Mouse (Mus musculus) limb, embryonic 11.5 days (tissue): ENCODE measurements around the gene Gm8947. TPM values are rescaled to one million over a fixed set of nuclear protein-coding genes. Genes with fewer than 3 reads are reported as not detected.
"Not testable (repeated sequence)": the region's sequence is repeated elsewhere in the genome, so short reads cannot be mapped to it uniquely, and the experiment has no call there.

Experiments used
- ATAC-seq: fragments of 200-750 bp; cut with Nextera tagmentation; 2 replicates; pipeline ENCODE4 v1.8.0; 2017; ENCODE audit warnings: low read depth; ENCODE audit not compliant: insufficient number of reproducible peaks, low FRiP score, low TSS enrichment
- DNase-seq: peaks from one replicate; pipeline ENCODE4 v3.0.0-alpha.2; 2015; ENCODE audit warnings: low spot score
- H3K27ac ChIP-seq: fragments of 300-500 bp; sonication (generic); replicated peaks from 2 replicates; pipeline ENCODE4 v1.5.1; 2014; ENCODE audit warnings: low read depth, mild to moderate bottlenecking, low read length
- H3K27me3 ChIP-seq: fragments of 300-500 bp; sonication (generic); 2 replicates; pipeline ENCODE4 v1.6.1; 2014; ENCODE audit warnings: mild to moderate bottlenecking, low read length, mixed read lengths; ENCODE audit not compliant: control insufficient read depth, insufficient read depth
- H3K36me3 ChIP-seq: fragments of 300-500 bp; sonication (generic); 2 replicates; pipeline ENCODE4 v1.6.1; 2014; ENCODE audit warnings: mild to moderate bottlenecking, low read length, moderate library complexity, mixed read lengths; ENCODE audit not compliant: control insufficient read depth, insufficient read depth
- H3K4me1 ChIP-seq: fragments of 300-500 bp; sonication (generic); 2 replicates; pipeline ENCODE4 v1.6.1; 2014; ENCODE audit warnings: low read length, mixed read lengths; ENCODE audit not compliant: control insufficient read depth, insufficient read depth
- H3K4me2 ChIP-seq: fragments of 300-500 bp; sonication (generic); 2 replicates; pipeline ENCODE4 v1.6.1; 2014; ENCODE audit warnings: low read depth, mild to moderate bottlenecking, moderate library complexity; ENCODE audit not compliant: severe bottlenecking
- H3K4me3 ChIP-seq: fragments of 300-500 bp; sonication (generic); 2 replicates; pipeline ENCODE4 v1.5.1; 2014; ENCODE audit warnings: low read depth, low read length
- H3K9ac ChIP-seq: fragments of 300-500 bp; sonication (generic); 2 replicates; pipeline ENCODE4 v1.6.1; 2014; ENCODE audit warnings: mild to moderate bottlenecking, low read length
- H3K9me3 ChIP-seq: fragments of 300-500 bp; sonication (generic); 2 replicates; pipeline ENCODE4 v1.6.1; 2016; ENCODE audit warnings: low read length; ENCODE audit not compliant: control insufficient read depth
- WGBS: fragments of 180-500 bp; shearing (Covaris S2); extraction: QIAGEN DNeasy Blood & Tissue Kit; methylation state at CpG from one replicate; pipeline ENCODE4 v1.1.7; 2014; 5-methylcytosine and 5-hydroxymethylcytosine counted together
- polyA plus RNA-seq: library from polyadenylated mRNA; unstranded; fragments of >200 nt; fragmentation: Nextera tagmentation; extraction: Ambion mirVana; gene quantifications from 2 replicates; pipeline ENCODE4 v1.2.1, GENCODE M21; 2014

Gm8947 gene
- polyA plus RNA-seq, 1 experiment from 2014 or later, result 0.24 TPM

DNA sequence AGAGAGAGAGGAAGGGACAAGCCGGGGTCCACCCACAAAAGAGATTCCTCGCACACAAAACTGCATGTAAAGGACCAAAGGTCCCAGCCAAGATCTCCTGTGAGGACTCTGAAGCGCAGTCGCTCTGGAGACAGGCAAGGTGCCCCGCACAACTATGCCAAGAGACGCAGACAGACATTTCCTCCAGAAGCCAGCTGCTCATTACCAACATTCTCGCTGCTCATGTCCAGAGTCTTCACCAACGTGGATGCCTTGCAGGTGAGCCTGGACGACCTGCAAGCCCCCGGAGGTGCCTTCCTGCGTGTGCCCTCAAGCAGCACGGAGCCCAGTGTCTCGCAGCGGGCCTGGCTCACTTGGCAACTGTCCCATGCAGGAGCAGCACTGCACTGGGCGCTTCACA, 563 bp downstream of the Gm8947 start:
- not testable (repeated sequence) for H3K27ac ChIP-seq, H3K9ac ChIP-seq, H3K4me1 ChIP-seq, H3K9me3 ChIP-seq, ATAC-seq, H3K4me3 ChIP-seq, H3K36me3 ChIP-seq, DNase-seq, H3K4me2 ChIP-seq, H3K27me3 ChIP-seq
- WGBS, result 94% methylated on average over 15 of the region's 15 CpGs

GRCm38 (mm10) chr1:151195986-151196385, 3.8 kb downstream of the Gm8947 start:
- ATAC-seq, H3K27ac ChIP-seq, H3K4me2 ChIP-seq, H3K4me3 ChIP-seq, H3K4me1 ChIP-seq, H3K9me3 ChIP-seq, H3K27me3 ChIP-seq, H3K36me3 ChIP-seq, DNase-seq, H3K9ac ChIP-seq: not testable (repeated sequence)
- 80% methylated on average over 4 of the region's 4 CpGs for WGBS

- not testable (repeated sequence) for H3K9ac ChIP-seq, H3K4me3 ChIP-seq, H3K9me3 ChIP-seq, H3K4me1 ChIP-seq, H3K27me3 ChIP-seq, ATAC-seq, DNase-seq, H3K36me3 ChIP-seq, H3K4me2 ChIP-seq, H3K27ac ChIP-seq
- 79% methylated on average over 3 of the region's 3 CpGs for WGBS
These were observed 4.5 kb downstream of the Gm8947 start for GRCm38 (mm10) chr1:151196690-151197089.

GRCm38 (mm10) chr1:151198120-151198519, 5.9 kb downstream of the Gm8947 start, which contains the start of gene Gm47995:
Gm47995 (plus strand) TSS chr1:151198448.
- H3K36me3 ChIP-seq, DNase-seq, H3K9ac ChIP-seq, H3K9me3 ChIP-seq, ATAC-seq, H3K4me1 ChIP-seq, H3K27ac ChIP-seq, H3K27me3 ChIP-seq, H3K4me3 ChIP-seq, H3K4me2 ChIP-seq: not testable (repeated sequence)
- WGBS, result 89% methylated on average over 2 of the region's 4 CpGs

DNA sequence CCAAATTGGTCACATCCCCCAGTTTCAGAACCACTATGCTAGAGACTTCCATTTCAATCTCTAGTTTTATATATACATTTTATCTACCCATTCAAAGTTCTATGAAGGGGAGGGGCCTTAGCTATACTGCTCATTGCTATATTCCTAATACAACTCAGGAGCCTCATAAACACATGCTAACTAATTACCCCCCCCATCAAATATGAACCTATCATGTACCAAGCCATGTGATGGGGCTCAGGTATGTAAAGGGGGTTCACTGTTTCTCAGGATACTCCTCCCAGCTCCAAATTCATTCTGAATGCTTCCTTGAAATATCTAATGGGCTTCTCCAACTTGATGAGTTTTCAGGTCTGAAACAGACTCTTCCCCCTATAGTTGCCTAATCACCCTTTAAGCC, 8.4 kb downstream of the Gm8947 start:
- H3K4me2 ChIP-seq, H3K4me3 ChIP-seq, ATAC-seq, H3K9me3 ChIP-seq, H3K27ac ChIP-seq, H3K36me3 ChIP-seq, H3K9ac ChIP-seq, DNase-seq, H3K27me3 ChIP-seq, H3K4me1 ChIP-seq: not testable (repeated sequence)

GRCm38 (mm10) chr1:151202771-151203170, 10.6 kb downstream of the Gm8947 start:
- not testable (repeated sequence) for DNase-seq, H3K4me2 ChIP-seq, H3K27me3 ChIP-seq, H3K4me1 ChIP-seq, H3K27ac ChIP-seq, H3K9me3 ChIP-seq, H3K36me3 ChIP-seq, ATAC-seq, H3K4me3 ChIP-seq, H3K9ac ChIP-seq
- 93% methylated on average over 3 of the region's 5 CpGs for WGBS

DNA sequence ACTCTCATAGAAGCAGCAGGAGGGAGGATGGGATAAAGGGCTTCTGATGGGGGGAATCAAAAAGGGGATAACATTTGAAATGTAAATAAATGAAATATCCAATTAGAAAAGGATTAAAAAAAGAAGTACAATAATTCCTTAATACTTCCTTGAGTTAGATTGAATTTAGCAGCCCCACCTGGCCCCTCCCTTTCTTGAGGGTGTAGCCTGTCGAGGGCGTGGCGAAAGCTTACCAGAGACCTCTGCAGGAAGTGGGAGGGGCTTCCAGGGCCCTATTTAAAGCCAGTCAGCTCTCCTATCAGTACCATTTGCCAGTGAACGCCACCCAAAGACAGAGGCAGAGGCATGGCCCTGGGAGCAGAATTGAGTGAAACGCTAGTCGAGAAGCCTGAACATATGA, 11.6 kb downstream of the Gm8947 start, which contains the start of gene 3110040M04Rik:
Gene 3110040M04Rik (plus strand): TSS at position 304 of the 400 bp plus-strand sequence.
- not testable (repeated sequence) for DNase-seq
- WGBS, result no CpG with 5 or more reads among the region's 6 CpGs

GRCm38 (mm10) chr1:151208493-151208892, 16.3 kb downstream of the Gm8947 start:
- not testable (repeated sequence) for DNase-seq, ATAC-seq, H3K9me3 ChIP-seq, H3K27me3 ChIP-seq, H3K9ac ChIP-seq, H3K4me2 ChIP-seq, H3K27ac ChIP-seq, H3K4me3 ChIP-seq, H3K4me1 ChIP-seq, H3K36me3 ChIP-seq
- 93% methylated on average over 3 of the region's 5 CpGs for WGBS

More for the DNA sequence above, 11.6 kb downstream of the Gm8947 start, which contains the start of gene 3110040M04Rik:
- not testable (repeated sequence) for H3K27me3 ChIP-seq, H3K9me3 ChIP-seq, H3K36me3 ChIP-seq, H3K4me3 ChIP-seq, ATAC-seq, H3K9ac ChIP-seq, H3K27ac ChIP-seq, H3K4me2 ChIP-seq, H3K4me1 ChIP-seq

DNA sequence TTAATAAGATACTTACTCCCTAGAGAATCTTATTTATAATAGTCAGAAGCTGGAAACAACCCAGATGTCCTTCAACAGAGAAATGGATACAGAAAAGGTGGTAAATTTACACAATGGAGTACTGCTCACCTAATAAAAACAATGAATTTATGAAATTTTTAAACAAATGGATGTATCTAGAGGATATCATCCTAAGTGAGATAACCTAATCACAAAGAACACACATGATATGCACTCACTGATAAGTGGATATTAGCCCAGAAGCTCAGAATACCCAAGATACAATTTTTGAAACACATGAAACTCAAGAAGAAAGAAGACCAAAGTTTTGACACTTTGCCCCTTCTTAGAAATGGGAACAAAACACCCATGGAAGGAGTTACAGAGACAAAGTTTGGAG, 16.8 kb downstream of the Gm8947 start:
- not testable (repeated sequence) for H3K9ac ChIP-seq, H3K27me3 ChIP-seq, H3K4me1 ChIP-seq, ATAC-seq, DNase-seq, H3K4me3 ChIP-seq, H3K36me3 ChIP-seq, H3K4me2 ChIP-seq, H3K9me3 ChIP-seq, H3K27ac ChIP-seq
